Mouse (Mus musculus): ENCODE measurements around the gene Gm45021. TPM values are rescaled to one million over a fixed set of nuclear protein-coding genes. Genes with fewer than 3 reads are reported as not detected.

Gene Gm45021
- total and polyA plus RNA-seq, 3 experiments, result not detected

- Histone ChIP-seq H3K79me2 (replicated peaks; ENCODE audit: control insufficient read depth, extremely low read depth, insufficient read depth, poor library complexity, severe bottlenecking) (no peaks in the 10 kb centered on the region), H3K4me2 (ENCODE audit: insufficient read depth, low read depth, poor library complexity, severe bottlenecking) (peak overlapping the region; percentile 52), H3K27ac (ENCODE audit: insufficient read depth, low read depth) (no peak overlapping the region), H3K4me3 (replicated peaks in 1 of 3; ENCODE audit: low read depth in 2 of 3, low read length in 2 of 3, poor library complexity in 1 of 3) (no peak overlapping the region), H3K36me3 (replicated peaks in 1 of 2; ENCODE audit: control insufficient read depth in 1 of 2, insufficient read depth in 1 of 2, low read length in 1 of 2) (no peaks in the 10 kb centered on the region), H3K9me3 (replicated peaks; ENCODE audit: low read length) (no peaks in the 10 kb centered on the region), H3K4me1 (ENCODE audit: control insufficient read depth in 1 of 2, insufficient read depth in 2 of 2) (peaks cover 3 to 29% of the 10 kb centered on the region in 2 experiments), H3K9ac (ENCODE audit: insufficient read depth, low read depth) (no peak overlapping the region), H3K27me3 (replicated peaks) (no peaks in the 10 kb centered on the region)
- DNase-seq (ENCODE audit: extremely low read depth), result no peak
- dilution Hi-C loops (cut with MboI; ENCODE audit: extremely low pct_ligation_motif_present, extremely low pct_unique_long_range_greater_than_20kb, low sequenced_read_pairs), result no loop called here
- no peak for TF ChIP-seq SIN3A (IDR thresholded peaks at IDR 0.05; ENCODE audit: low read length)
- TF ChIP-seq RAD21 (IDR thresholded peaks at IDR 0.05; ENCODE audit: low read depth, low read length), result no peak
- no peak for TF ChIP-seq ZMIZ1 (IDR thresholded peaks at IDR 0.05; ENCODE audit: low read depth, low read length)
- no peak for TF ChIP-seq ZNF384 (IDR thresholded peaks at IDR 0.05; ENCODE audit: low read depth, low read length)
- TF ChIP-seq KAT2A (IDR thresholded peaks at IDR 0.05; ENCODE audit: insufficient replicate concordance, low read length), result no peak
- TF ChIP-seq ELF1 (IDR thresholded peaks at IDR 0.05; ENCODE audit: low read depth, low read length), result no peak
- TF ChIP-seq NRF1 (IDR thresholded peaks at IDR 0.05; ENCODE audit: low read depth, low read length), result no peak
- no peak for TF ChIP-seq USF2 (conservative IDR thresholded peaks at IDR 0.05; ENCODE audit: low read depth, low read length)
- TF ChIP-seq MAX (IDR thresholded peaks at IDR 0.05; ENCODE audit: low read length), result no peak
- no peak for TF ChIP-seq HCFC1 (IDR thresholded peaks at IDR 0.05; ENCODE audit: low read depth, low read length)
- no peak for TF ChIP-seq TCF12 (IDR thresholded peaks at IDR 0.05; ENCODE audit: low read depth, low read length)
- no peak for TF ChIP-seq TBP (conservative IDR thresholded peaks at IDR 0.05; ENCODE audit: low read depth, low read length)
- no peak for TF ChIP-seq NELFE (IDR thresholded peaks at IDR 0.05; ENCODE audit: low read depth, low read length)
- no peak for TF ChIP-seq PAX5 (IDR thresholded peaks at IDR 0.05; ENCODE audit: low read length)
- TF ChIP-seq EP300 (IDR thresholded peaks at IDR 0.05; ENCODE audit: low read length), result no peak
- TF ChIP-seq RCOR1 (conservative IDR thresholded peaks at IDR 0.05; ENCODE audit: low read depth, low read length), result no peak
- no peak for TF ChIP-seq MYC (IDR thresholded peaks at IDR 0.05; ENCODE audit: low read depth, low read length)
- TF ChIP-seq E2F4 (IDR thresholded peaks at IDR 0.05; ENCODE audit: insufficient replicate concordance, low read depth, low read length), result no peak
- TF ChIP-seq CTCF (conservative IDR thresholded peaks at IDR 0.05 in 1 of 2, IDR thresholded peaks at IDR 0.05 in 1 of 2; ENCODE audit: low read depth in 2 of 2, low read length in 2 of 2), result no peak
- in situ Hi-C loops (cut with MboI; ENCODE audit: low pct_ligation_motif_present, low pct_unique_long_range_greater_than_20kb, low sequenced_read_pairs), result no loop called here
Observed at GRCm38 (mm10) chr6:48578736-48579135, 10.7 kb upstream of the Gm45021 start.

GRCm38 (mm10) chr6:48579215-48579648 lies 10.2 kb upstream of the Gm45021 start:
- in situ Hi-C loops (cut with MboI; ENCODE audit: low pct_ligation_motif_present, low pct_unique_long_range_greater_than_20kb, low sequenced_read_pairs), result no loop called here
- Histone ChIP-seq H3K27ac (ENCODE audit: insufficient read depth, low read depth) (no peak overlapping the region), H3K4me2 (ENCODE audit: insufficient read depth, low read depth, poor library complexity, severe bottlenecking) (peak overlapping the region; percentile 52), H3K79me2 (replicated peaks; ENCODE audit: control insufficient read depth, extremely low read depth, insufficient read depth, poor library complexity, severe bottlenecking) (no peaks in the 10 kb centered on the region), H3K9ac (ENCODE audit: insufficient read depth, low read depth) (no peak overlapping the region), H3K4me3 (replicated peaks in 1 of 3; ENCODE audit: low read depth in 2 of 3, low read length in 2 of 3, poor library complexity in 1 of 3) (peak overlapping the region in 2 of 3 experiments; percentile 11 to 29), H3K4me1 (ENCODE audit: control insufficient read depth in 1 of 2, insufficient read depth in 2 of 2) (peaks cover 3 to 29% of the 10 kb centered on the region in 2 experiments), H3K9me3 (replicated peaks; ENCODE audit: low read length) (no peaks in the 10 kb centered on the region), H3K36me3 (replicated peaks in 1 of 2; ENCODE audit: control insufficient read depth in 1 of 2, insufficient read depth in 1 of 2, low read length in 1 of 2) (no peaks in the 10 kb centered on the region), H3K27me3 (replicated peaks) (no peaks in the 10 kb centered on the region)
- DNase-seq (ENCODE audit: extremely low read depth), result peak; percentile 42
- dilution Hi-C loops (cut with MboI; ENCODE audit: extremely low pct_ligation_motif_present, extremely low pct_unique_long_range_greater_than_20kb, low sequenced_read_pairs), result no loop called here
- 0 out of 2 replicates have a peak, but pooled peaks have one; percentile 36 for TF ChIP-seq MAZ (IDR thresholded peaks at IDR 0.05; ENCODE audit: low read depth, low read length)
- no peak; the same call in 1 of the 2 replicates for TF ChIP-seq MXI1 (IDR thresholded peaks at IDR 0.05; ENCODE audit: low read depth, low read length)
- TF ChIP-seq CHD2 (IDR thresholded peaks at IDR 0.05; ENCODE audit: low read length), result 0 out of 2 replicates have a peak, but pooled peaks have one; percentile 33
- TF ChIP-seq NRF1 (IDR thresholded peaks at IDR 0.05; ENCODE audit: low read depth, low read length), result no peak
- TF ChIP-seq ZKSCAN1 (IDR thresholded peaks at IDR 0.05; ENCODE audit: borderline replicate concordance, low read depth, low read length), result no peak
- TF ChIP-seq UBTF (IDR thresholded peaks at IDR 0.05; ENCODE audit: low read depth, low read length), result no peak
- TF ChIP-seq CTCF (conservative IDR thresholded peaks at IDR 0.05 in 1 of 2, IDR thresholded peaks at IDR 0.05 in 1 of 2; ENCODE audit: low read depth in 2 of 2, low read length in 2 of 2), result no peak
- no peak for TF ChIP-seq ZMIZ1 (IDR thresholded peaks at IDR 0.05; ENCODE audit: low read depth, low read length)
- peak; percentile 49; the same call in 1 of the 2 replicates for TF ChIP-seq ELF1 (IDR thresholded peaks at IDR 0.05; ENCODE audit: low read depth, low read length)
- TF ChIP-seq RCOR1 (conservative IDR thresholded peaks at IDR 0.05; ENCODE audit: low read depth, low read length), result no peak
- no peak for TF ChIP-seq ETS1 (conservative IDR thresholded peaks at IDR 0.05; ENCODE audit: low read depth, low read length)
- TF ChIP-seq JUN (IDR thresholded peaks at IDR 0.05; ENCODE audit: insufficient read depth, low read depth, low read length), result no peak
- TF ChIP-seq PAX5 (IDR thresholded peaks at IDR 0.05; ENCODE audit: low read length), result no peak
- TF ChIP-seq KAT2A (IDR thresholded peaks at IDR 0.05; ENCODE audit: insufficient replicate concordance, low read length), result 0 out of 2 replicates have a peak, but pooled peaks have one; percentile 8
- peak; percentile 75 for TF ChIP-seq IRF4 (IDR thresholded peaks at IDR 0.05; ENCODE audit: low read depth, low read length)
- no peak for TF ChIP-seq USF2 (conservative IDR thresholded peaks at IDR 0.05; ENCODE audit: low read depth, low read length)
- peak; percentile 54 for TF ChIP-seq BHLHE40 (IDR thresholded peaks at IDR 0.05; ENCODE audit: low read depth, low read length)
- TF ChIP-seq POLR2AphosphoS2 (IDR thresholded peaks at IDR 0.05; ENCODE audit: low read depth, low read length), result no peak
- TF ChIP-seq SIN3A (IDR thresholded peaks at IDR 0.05; ENCODE audit: low read length), result peak; percentile 58; the same call in 1 of the 2 replicates
- TF ChIP-seq ZC3H11A (IDR thresholded peaks at IDR 0.05; ENCODE audit: low read depth, low read length), result no peak
- no peak for TF ChIP-seq RAD21 (IDR thresholded peaks at IDR 0.05; ENCODE audit: low read depth, low read length)
- TF ChIP-seq MAFK (IDR thresholded peaks at IDR 0.05; ENCODE audit: insufficient replicate concordance, low read length), result no peak
